In the genomic region with DNA sequence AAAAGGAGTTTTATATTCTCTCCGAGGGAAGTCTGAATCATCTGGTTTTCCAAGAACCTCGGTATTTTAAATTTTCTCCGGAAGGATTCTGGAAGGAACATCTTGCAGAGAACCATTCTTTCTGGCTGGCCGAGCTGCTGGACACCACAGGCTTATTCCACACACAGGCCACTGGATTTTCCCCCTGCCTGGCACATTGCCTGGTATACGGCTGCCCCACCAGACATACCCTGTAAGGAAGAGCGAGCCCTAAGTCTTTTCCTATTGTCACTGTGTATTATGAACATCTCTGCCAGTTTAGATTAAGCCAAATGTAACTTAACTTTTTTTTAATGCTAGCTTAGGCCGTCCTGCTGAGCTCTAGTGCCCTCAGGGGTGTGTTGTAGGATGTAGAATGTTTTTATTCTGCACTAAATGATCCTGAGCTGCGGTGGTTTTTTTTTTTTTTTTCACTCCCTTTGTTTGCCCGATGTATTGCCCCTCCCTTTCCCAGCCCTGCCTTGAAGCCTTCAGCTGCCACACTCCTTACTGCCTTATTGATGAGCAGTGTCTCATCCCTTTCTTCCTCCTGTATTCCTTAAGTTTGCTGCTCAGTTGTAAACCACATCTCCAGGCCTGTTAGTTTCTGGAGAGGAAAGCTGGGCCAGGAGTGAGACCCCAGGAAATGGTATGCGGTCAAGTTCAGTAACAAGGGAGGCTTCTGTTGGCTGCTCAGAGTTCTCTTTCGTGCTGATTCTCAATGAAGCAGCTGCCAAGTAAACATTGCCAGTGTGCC, we compare ENCODE assay signal across 10 mouse cellular contexts.
DNase-seq lines count a peak whose midpoint lies in the region; ATAC-seq and TF ChIP-seq lines count a peak whose summit lies in the region.
"Had no signal": no experiment of that assay in that cellular context is flagged by ENCODE, and none has a peak within 500 bp of the region (broad histone marks: within the 10 kb centered on the region; RNA-seq: fewer than 3 reads in every experiment).

No protein-coding gene starts in this region.

- DNase-seq in gastrocnemius, postnatal 4 days (ENCODE audit: low spot score in 2 of 2), result peak; percentile 23 to 25
- DNase-seq in gastrocnemius, adult 8-10 months (ENCODE audit: low spot score in 2 of 2), result no peak
- peak; percentile 31 for DNase-seq in embryo, embryonic 11 days
- peak; percentile 65 for DNase-seq in midbrain, postnatal 0 days (ENCODE audit: low spot score)
- no peak for DNase-seq in stomach, postnatal 0 days (ENCODE audit: low spot score)
- DNase-seq in ovary, adult 18-20 months (ENCODE audit: low spot score), result no peak
- DNase-seq: kidney, adult 11 months; right cerebral cortex, postnatal 14 days had no signal

- H3K4me2 ChIP-seq in hindbrain, embryonic 12.5 days (replicated peaks), result peak overlapping the region; percentile 26
- no peak overlapping the region for H3K4me2 ChIP-seq in midbrain, postnatal 0 days (ENCODE audit: low read depth, low read length, poor library complexity, severe bottlenecking)
- H3K4me2 ChIP-seq in stomach, postnatal 0 days (replicated peaks; ENCODE audit: low read depth), result no peak overlapping the region
- H3K4me2 ChIP-seq in kidney, embryonic 16.5 days (replicated peaks; ENCODE audit: low read depth, low read length), result no peak overlapping the region

- H3K36me3 ChIP-seq in hindbrain, embryonic 12.5 days, result no peaks in the 10 kb centered on the region
- no peaks in the 10 kb centered on the region for H3K36me3 ChIP-seq in midbrain, postnatal 0 days (ENCODE audit: insufficient read depth, low read length)
- H3K36me3 ChIP-seq in stomach, postnatal 0 days (ENCODE audit: control insufficient read depth, insufficient read depth, low read length), result no peaks in the 10 kb centered on the region
- H3K36me3 ChIP-seq in kidney, embryonic 16.5 days (ENCODE audit: insufficient read depth, low read length), result no peaks in the 10 kb centered on the region

- ATAC-seq in hindbrain, embryonic 12.5 days (ENCODE audit: low FRiP score), result peak; percentile 84
- ATAC-seq in midbrain, postnatal 0 days (ENCODE audit: low FRiP score), result peak; percentile 63; the same call in 1 of the 2 replicates
- ATAC-seq in stomach, postnatal 0 days (ENCODE audit: low FRiP score, low TSS enrichment), result no peak
- ATAC-seq in kidney, embryonic 16.5 days (ENCODE audit: low FRiP score, low TSS enrichment), result no peak

- H3K9me3 ChIP-seq in hindbrain, embryonic 12.5 days (replicated peaks), result no peaks in the 10 kb centered on the region
- H3K9me3 ChIP-seq in midbrain, postnatal 0 days (ENCODE audit: low read length), result no peaks in the 10 kb centered on the region
- no peaks in the 10 kb centered on the region for H3K9me3 ChIP-seq in stomach, postnatal 0 days (ENCODE audit: control insufficient read depth, low read length)
- H3K9me3 ChIP-seq in kidney, embryonic 16.5 days (ENCODE audit: low read length), result no peaks in the 10 kb centered on the region

- H3K4me1 ChIP-seq in hindbrain, embryonic 12.5 days, result peaks cover 16% of the 10 kb centered on the region
- H3K4me1 ChIP-seq in midbrain, postnatal 0 days (ENCODE audit: insufficient read depth, low read length), result no peaks in the 10 kb centered on the region; the same call in 1 of the 2 replicates
- no peaks in the 10 kb centered on the region for H3K4me1 ChIP-seq in stomach, postnatal 0 days (replicated peaks; ENCODE audit: control insufficient read depth, insufficient read depth)
- no peaks in the 10 kb centered on the region for H3K4me1 ChIP-seq in kidney, embryonic 16.5 days (ENCODE audit: insufficient read depth, low read length)

- no peak for TF ChIP-seq CTCF in midbrain, postnatal 0 days (IDR thresholded peaks at IDR 0.05)
- TF ChIP-seq CTCF in stomach, postnatal 0 days (IDR thresholded peaks at IDR 0.05; ENCODE audit: low read depth), result no peak

- no peak overlapping the region for H3K9ac ChIP-seq in hindbrain, embryonic 12.5 days
- 0 out of 2 replicates have a peak overlapping the region, but pooled peaks have one; percentile 36 for H3K9ac ChIP-seq in midbrain, postnatal 0 days (replicated peaks; ENCODE audit: low read length, poor library complexity, severe bottlenecking)
- no peak overlapping the region for H3K9ac ChIP-seq in stomach, postnatal 0 days (ENCODE audit: low read length)
- H3K9ac ChIP-seq in kidney, embryonic 16.5 days (replicated peaks; ENCODE audit: low read length), result no peak overlapping the region

- TF ChIP-seq EP300 in stomach, postnatal 0 days (optimal IDR thresholded peaks at IDR 0.05), result no peak

- 27% methylated on average over 11 of the region's 11 CpGs for WGBS in hindbrain, embryonic 12.5 days
- 15% methylated on average over 11 of the region's 11 CpGs for WGBS in midbrain, postnatal 0 days
- 24% methylated on average over 11 of the region's 11 CpGs for WGBS in stomach, postnatal 0 days
- WGBS in kidney, embryonic 16.5 days, result 39% methylated on average over 11 of the region's 11 CpGs

- peak overlapping the region; percentile 67 for H3K27ac ChIP-seq in hindbrain, embryonic 12.5 days
- H3K27ac ChIP-seq in midbrain, postnatal 0 days (ENCODE audit: low read depth, low read length), result peak overlapping the region; percentile 51
- H3K27ac ChIP-seq in stomach, postnatal 0 days (replicated peaks), result no peak overlapping the region
- H3K27ac ChIP-seq in kidney, embryonic 16.5 days (ENCODE audit: low read length), result no peak overlapping the region

- no peak overlapping the region for H3K4me3 ChIP-seq in hindbrain, embryonic 12.5 days
- no peak overlapping the region for H3K4me3 ChIP-seq in midbrain, postnatal 0 days (ENCODE audit: low read depth, low read length)
- no peak overlapping the region for H3K4me3 ChIP-seq in stomach, postnatal 0 days (ENCODE audit: low read depth, low read length)
- H3K4me3 ChIP-seq in kidney, embryonic 16.5 days (ENCODE audit: low read length), result no peak overlapping the region

- no peaks in the 10 kb centered on the region for H3K27me3 ChIP-seq in hindbrain, embryonic 12.5 days
- H3K27me3 ChIP-seq in midbrain, postnatal 0 days (ENCODE audit: insufficient read depth, low read length), result no peaks in the 10 kb centered on the region
- no peaks in the 10 kb centered on the region for H3K27me3 ChIP-seq in stomach, postnatal 0 days (ENCODE audit: control insufficient read depth, insufficient read depth, low read length)
- H3K27me3 ChIP-seq in kidney, embryonic 16.5 days (ENCODE audit: insufficient read depth, low read length), result no peaks in the 10 kb centered on the region

Comparison
In these comparisons a context has a peak if more than half of its experiments do, and no peak if none do; other contexts are left out.
1. DNase-seq: peak in gastrocnemius, postnatal 4 days (2 of 2), embryo, embryonic 11 days (single experiment) and midbrain, postnatal 0 days (single experiment); none in gastrocnemius, adult 8-10 months (0 of 2), stomach, postnatal 0 days (single experiment) and ovary, adult 18-20 months (single experiment).
2. ATAC-seq: peak in hindbrain, embryonic 12.5 days (single experiment) and midbrain, postnatal 0 days (single experiment); none in stomach, postnatal 0 days (single experiment) and kidney, embryonic 16.5 days (single experiment).
3. H3K27ac ChIP-seq: peak in hindbrain, embryonic 12.5 days (single experiment) and midbrain, postnatal 0 days (single experiment); none in stomach, postnatal 0 days (single experiment) and kidney, embryonic 16.5 days (single experiment).